Mouse (Mus musculus): ENCODE data around the gene Rrbp1.

Rrbp1 gene

DNA sequence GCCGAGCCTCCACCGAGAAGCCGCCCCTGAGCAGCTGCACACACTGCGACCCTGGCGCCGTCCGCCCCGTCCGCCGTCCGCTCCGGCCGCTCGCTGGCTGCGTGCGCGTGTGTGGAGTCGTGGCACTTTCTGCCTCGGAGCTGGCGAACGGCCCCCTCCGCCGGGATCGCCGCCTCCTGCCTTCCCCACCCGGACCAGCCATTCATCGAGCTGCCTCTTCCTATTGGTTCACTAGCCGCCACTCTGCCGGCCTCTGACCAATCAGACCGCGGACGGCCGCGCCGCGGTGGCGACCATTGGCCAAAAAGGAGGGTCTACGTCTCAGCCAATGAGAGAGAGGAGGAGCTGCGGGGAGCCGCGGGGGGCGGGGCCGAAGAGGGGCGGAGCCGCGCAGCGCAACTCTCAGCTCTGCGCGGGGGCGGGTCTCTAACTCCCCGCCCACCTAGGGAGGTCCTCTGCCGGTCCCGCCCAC, at the start of gene Rrbp1:
TSS of gene Rrbp1 (minus strand) at position 184 of the 472 bp plus-strand sequence.
- peak; percentile 99 for DNase-seq

DNA sequence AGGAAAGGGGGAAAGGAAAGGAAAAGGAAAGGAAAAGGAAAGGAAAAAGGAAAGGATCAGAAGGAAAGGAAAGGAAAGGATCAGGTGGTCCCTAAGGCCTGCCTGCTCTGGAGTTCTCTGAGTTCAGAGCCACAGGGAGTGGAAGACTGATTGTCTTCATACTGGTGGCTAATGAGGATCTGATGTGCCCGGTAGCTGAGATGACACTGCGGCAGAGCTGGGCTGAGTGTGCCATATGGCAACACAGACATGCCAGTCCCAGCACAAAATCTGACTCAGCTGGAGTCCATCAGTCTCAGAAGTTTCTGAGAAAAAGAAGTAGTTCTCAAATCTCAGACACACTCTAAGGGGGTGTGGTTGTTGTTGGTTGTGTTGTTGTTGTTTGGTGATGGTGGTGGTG, 46.7 kb upstream of the Rrbp1 start:
- DNase-seq, result no peak

DNA sequence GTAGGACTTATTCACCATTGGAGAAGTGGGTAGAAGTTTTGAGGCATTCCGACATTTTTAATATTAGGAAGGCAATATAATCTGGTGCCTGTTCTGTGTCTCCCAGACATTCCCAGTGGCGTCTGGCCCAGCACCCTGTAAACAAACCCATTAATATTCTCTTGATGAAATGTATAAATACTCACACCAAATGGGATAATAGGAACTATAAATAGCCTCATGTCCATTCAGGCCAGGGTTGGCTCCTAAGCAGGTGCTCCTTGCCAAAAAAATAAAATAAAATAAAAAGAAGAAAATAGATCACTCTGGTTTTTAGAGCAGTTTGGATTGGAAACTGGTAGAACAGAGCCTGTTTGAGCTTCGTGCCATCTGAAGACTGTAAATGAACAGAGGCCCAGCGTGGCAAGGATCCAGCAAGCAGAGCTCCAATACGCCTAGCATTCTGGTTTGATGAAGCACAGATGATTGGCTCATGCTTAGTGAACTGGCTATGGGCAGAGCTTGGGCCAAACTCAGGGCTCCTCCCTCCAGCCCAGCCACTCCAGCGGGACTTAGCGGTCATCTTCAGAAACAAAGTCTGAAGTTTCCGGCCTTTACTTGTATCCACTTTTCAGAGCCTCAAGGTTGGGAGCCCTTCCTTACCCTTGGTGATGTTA, 41.5 kb upstream of the Rrbp1 start:
- DNase-seq, result peak; percentile 14 to 19

DNA sequence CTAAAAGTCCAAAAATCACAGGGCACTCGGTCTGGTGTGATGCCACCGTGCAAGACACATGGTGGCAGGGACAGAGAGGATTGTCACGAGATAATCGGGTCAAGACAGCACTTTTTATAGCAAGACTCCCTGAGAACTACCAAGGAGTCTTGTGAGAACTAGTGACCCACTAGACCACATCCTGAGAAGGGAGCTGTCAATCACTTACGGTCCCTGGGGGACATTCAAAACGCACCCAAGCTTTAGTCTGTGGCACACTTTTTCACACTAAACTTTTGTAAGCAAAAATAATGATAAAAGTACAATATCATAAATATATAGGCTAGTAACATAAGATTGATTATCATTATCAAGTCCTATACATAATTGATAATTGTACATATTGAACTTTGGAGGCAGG, 39.8 kb upstream of the Rrbp1 start:
- no peak for DNase-seq

DNA sequence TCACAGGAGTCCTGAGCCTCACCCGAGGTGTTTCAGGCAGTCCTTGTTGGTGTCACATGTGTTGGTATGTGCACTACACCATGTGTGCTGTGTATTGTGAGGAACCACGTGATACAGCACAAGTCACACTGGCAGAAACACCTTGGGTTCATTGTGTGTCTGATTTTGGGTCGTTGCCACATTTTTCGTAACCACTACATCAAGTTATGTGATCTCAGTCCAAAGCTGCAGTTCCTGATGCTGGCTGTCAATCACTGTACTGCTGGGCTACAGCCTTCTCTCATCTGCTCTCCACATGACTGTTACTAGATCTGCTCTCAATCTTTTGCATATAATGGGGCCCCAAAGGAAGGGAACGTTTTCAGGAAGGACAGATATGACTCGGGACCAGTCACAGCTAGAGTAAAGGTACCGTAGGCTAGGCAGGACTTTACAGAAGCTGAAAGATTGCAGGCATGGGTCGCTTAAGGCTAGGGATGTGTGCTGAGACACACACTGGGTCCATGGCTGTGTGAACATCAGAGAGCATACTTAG, 39.1 kb upstream of the Rrbp1 start:
- DNase-seq, result no peak

DNA sequence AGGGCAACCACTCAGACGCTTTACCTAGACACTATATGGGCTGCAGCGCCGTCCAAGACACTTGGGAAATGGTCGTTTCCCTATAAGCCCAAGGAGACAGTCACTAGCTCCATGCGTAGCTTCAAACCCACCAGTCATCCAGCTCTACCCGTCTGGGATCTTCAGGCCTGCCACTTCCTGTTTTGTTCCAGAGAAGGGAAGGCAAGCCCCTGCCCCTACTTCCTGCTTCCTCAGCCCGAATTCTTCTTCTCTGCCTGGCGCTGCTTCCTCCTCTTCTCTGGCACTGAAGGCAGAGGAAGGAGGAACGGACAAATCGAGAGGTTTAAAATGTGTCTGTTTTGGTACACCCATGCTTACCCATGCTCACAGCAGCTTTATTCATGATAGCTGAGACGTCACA, 35.9 kb upstream of the Rrbp1 start:
- peak; percentile 7 to 11 for DNase-seq

DNA sequence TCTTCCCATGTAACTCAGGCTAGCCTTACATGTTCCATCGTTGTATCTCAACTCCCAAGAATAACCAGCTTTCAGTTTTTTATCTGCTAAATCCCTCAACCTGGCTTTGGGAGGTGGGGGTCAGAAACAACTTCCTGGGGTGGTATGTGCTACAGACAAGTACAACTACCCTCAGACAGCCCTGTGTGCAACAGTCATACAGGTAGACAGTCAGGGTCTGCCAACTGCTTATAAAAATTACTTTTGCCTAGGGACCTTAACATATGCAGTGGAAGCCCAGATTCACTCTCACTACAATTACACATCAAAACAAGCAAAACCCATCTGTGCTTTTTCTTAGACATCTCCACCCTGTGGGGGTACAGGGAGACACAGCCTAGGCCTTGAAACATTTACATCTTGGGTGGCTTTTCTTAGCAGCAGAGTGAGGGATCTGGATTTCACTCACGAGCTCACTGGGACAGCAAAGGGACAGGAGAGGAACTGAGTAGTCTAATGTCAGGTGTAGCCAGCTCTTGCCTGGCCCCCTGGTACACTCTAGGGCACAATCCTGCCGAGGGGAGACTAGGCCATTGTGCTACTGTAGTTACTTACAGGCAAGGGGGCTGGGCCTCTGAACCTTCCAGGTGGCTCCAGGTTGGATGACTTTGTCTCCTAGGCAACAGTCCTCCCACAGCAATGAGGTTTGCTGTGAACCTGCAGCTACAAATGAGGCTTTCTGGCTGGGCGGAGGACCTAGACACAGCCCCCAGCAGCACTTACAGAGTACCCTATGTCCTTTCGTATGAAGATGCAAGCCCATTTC, 34.9 kb upstream of the Rrbp1 start:
- no peak for DNase-seq

DNA sequence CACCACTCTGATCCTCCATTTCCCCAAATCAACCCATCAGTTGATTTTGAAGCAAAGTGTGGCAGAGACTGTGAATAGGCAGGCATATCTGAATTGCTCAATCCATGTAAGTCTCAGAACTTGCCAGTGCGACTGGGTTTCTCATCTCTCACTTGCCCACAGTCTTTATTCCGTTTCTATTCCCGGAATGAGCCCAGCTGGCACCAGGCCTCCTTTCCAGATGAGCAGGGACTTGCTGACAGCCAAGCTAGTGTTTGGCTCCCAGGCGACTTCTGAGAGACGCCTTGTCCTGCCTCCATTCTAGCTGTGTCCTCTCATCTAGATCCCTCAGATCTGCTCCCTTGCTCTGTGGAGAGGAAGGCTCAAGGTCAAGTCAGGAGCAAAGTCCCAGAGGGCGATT, 33.7 kb upstream of the Rrbp1 start:
- peak in 1 of 2 experiments; percentile 6 for DNase-seq

DNA sequence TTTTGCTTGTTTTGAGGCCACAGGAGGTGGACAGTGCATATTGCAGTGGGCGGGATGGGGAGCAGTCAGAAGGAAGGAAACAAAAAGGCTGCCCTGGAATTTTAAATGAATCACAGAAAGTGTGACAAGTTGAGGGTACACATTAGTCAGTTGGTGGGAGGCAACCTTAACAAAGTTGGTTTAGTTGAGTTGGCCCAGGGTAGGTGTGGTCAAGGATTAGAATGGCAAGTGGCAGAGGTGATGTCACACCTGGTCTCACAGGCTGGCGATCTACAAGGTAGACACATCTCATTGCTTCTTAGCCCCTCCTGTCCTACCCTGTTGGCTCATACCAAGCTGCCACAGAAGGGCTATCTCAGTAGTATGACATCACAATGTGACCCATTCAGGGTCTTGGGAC, 21.6 kb upstream of the Rrbp1 start, which contains the start of gene Banf2:
TSS of gene Banf2 (plus strand) at position 396 of the 400 bp plus-strand sequence.
- DNase-seq, result no peak

DNA sequence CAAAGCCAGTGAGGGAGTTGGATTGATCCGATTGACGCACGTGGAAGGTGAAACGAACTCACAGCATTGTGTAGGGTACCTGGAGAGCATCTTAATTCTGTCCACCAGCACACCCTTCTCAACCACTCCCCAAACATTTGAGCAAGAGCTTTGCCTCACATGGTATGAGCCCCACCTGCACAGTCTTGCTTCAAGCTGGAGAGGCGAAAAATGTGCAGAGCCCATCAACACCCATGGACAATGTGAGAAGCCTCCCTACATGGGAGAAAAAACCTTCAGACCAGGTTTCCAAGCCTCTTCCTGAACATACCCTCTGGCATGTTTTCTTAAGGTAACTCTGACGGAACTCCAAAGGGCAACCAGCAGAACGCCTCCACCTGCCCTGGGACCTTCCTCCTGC, 19.7 kb upstream of the Rrbp1 start:
- no peak for DNase-seq

DNA sequence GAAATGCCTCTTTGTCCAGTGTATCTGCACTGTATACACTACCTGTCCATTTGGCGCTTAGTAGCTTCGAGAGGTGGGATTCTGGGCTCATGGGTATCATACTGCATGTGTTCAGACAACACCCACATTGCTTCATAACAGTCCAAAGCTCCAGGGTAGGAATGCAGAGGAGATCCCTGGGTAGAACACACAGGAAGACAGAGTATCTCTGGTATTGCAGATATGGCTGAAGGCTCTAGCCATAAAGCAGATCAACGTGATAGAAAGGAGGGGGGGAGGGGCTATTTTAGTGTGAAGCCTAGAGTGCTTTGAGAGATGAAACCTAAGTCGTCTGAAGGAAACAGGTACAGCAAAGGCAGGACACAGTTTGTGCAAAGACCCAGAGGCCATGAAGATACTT, 15.4 kb upstream of the Rrbp1 start:
- DNase-seq, result no peak

DNA sequence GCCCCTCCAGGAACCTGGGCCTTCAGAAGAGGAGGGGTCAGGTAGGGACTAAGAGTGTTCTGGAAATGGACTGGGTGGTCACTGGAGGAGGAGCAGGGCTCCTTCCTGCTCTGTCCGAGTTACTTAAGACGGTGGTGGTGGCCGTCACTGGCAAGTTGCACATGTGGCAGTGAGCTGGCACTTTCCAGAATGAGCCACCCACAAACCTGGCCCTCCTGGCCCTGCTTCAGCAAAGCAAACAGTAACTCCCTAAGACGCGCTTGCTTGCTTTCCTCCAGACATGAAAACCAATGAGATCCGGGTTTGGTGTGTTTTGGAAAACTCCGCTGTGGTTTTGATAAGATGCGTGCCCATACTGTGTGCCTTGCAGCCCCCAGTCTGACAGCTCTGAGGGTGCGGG, 14.3 kb upstream of the Rrbp1 start:
- DNase-seq, result no peak

DNA sequence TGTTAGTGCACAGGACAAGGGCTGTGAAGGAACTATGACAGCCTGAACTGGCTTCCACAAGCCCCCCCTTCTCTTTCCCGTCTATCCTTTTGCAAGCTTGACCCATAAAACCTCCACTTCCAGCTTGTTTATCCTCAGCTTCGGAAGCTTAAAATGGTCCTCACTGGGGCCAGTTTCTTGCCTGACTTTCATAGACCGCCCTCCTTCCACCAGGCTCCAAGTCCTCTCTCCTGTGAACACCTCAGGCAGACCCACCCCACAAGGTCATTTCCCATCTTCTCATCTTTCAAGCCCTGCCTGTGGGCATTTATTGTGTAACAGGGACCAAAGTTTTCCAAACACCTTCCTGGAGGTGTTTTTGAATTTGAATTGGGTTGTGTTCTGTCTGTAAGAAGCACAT, 11.4 kb upstream of the Rrbp1 start:
- no peak for DNase-seq

DNA sequence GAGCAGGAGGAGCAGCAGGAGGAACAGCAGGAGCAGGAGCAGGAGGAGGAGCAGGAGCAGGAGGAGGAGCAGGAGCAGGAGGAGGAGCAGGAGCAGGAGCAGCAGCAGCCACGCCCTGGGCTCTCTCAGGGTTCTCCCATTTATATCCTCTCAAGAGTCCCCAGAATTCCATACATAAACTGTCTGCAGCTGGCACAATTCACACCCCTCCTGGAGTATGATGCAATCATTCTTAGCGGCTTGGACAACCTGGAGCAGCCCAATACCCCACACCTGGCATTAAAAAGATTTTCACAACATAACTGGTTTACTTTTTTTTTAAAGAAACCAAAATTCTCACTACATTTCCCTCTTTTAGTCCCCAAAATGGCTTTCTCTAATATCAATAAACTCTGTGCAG, 8.9 kb upstream of the Rrbp1 start:
- no peak for DNase-seq

DNA sequence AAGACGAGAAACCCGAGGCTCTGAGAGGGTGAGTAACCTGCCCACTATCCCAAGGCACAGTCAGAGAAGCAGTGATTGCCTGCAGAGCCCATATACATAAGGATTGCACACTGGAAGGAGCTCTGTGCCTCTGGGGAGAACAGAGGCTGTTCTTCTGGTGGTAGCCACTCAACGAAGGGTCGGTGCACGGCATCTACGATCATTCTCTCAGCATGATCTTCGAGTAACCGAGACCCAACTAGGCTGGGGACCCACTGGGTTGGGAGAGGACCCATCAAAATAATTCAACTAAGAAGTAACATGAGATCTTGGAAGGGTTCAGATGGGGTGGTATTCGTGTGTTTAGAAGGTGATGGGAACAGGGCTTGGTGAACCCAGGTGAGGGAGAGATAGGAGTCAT, 4.8 kb upstream of the Rrbp1 start:
- no peak for DNase-seq

DNA sequence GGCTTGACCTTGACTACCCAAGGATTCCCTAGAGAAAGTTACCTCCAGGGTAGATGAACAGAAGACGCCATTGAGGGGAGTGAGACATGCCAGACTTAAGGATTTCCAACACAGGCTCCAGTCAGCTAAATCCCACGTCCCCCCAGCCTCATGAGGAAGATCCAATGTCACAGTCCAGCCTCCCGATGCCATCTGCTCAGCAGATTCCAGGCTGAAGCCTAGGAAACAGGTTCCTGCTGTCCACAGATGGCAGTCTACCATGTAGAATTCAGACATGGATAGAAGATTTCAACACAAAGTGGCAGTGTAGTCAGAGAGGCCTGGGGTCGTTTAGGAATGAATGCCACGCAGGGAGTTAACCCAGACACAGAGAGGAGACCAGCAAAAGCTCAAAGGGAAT, 3.4 kb upstream of the Rrbp1 start:
- DNase-seq, result no peak

DNA sequence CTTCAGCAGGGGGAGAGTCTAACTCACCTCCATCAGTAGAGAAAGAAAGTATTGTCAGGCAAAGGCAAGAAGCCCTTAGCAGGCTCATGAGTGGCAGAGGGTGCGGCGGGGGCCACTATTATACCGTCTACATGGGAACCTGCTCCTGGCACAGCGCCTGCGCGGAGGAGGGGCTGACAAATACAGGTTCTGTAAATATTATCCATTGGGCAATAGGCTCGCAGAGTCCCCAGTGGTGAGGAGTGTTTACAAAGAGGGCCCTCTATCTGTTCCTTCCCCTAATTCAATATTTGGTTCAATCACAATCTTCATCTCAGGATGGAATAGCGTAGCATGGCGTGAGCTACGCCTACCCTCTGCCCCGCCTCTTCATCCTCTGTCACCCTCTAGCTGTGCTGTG, 3.0 kb upstream of the Rrbp1 start:
- peak; percentile 59 to 67 for DNase-seq

DNA sequence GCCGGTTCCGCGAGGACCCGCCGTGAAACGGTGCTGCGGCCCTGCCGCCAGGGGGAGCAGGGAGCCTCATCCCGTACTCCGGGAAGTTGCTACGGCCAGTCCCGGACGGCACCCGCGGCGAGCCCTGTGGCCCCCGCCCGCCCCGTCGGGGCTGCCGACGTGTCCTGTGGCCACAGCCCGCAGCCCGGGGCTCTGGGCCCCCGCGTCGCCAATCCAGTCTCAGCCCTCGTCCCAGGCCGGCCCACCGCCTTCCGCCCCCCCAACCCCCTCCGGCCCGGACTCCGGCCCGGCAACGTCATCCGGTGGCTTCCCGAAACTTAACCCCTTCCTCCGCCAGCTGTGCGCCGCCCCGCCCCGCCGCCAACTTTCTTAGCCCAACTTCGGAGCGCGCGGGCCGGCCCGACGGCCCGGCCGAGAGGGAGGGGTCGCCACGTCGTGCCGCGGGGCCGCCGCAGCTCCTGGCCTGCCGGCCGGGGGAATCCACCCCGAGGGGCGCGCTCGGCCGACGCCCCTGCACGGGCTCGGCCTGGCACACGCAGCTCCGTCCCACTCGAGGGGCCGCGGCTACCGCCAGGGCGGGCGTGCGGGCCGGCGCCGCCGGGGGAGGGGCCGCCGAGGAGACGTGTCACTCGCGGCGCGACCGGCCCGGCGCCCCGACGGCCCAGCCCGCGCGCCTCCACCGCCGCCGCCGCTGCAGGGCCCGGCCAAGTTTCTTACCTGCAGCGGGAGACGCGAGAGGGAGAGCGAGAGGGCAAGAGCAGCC, 600 bp downstream of the Rrbp1 start:
- DNase-seq, result peak; percentile 83 to 84

DNA sequence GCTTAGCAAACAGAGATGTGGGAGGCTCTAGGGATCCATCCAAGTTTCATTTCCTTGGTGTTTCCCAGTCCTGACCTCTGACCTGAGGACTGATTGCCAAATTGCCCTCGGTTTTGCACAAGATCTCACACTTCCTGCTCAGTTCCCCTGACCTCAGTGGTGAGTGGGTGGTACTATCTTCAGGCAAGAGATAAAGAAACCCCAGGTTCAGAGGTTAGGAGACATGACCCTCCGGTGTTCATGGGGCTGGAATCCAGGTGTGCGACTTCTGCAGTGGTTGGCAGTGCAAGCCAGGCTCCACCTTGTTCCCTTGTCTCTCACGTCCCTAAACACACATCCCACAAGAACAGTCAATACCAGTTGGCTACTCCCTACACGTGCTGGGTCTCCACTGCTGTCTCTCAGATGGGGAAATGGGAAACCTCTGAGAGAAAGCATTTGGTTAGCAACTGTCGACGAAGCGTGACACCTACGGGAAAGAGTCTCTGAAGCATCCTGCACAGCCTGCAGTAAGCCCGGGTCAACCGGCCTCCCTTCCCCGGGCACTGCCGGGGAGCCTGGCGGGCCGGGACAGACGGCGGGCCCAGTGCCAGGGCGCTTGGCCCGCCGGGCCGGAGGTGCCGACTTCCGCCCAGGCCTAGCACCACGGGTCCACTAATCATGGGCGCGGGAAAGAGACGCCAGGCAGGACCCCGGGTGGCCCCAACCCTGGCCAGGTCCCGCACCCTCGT, 1.3 kb downstream of the Rrbp1 start:
- peak; percentile 86 to 87 for DNase-seq

DNA sequence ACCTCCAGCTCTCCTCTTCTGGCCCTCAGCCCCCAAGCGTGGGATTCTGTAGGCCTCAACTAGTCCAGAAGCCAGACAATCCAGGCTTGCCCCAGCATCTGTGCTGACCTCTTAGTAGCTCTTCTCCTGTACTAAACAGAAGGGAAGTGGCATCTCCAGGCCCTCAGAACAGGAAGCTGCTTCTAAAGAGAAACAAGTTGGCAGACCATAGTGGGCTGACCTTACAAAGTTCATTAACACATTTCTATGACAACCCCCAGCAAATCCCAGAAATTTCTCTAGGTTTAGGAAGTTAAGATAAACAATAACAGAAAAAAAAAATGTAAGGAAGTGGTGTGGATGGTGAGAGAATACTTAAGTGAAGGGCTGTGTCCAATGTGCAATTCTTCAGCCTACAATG, 2.0 kb downstream of the Rrbp1 start:
- peak in 1 of 2 experiments; percentile 17 for DNase-seq

DNA sequence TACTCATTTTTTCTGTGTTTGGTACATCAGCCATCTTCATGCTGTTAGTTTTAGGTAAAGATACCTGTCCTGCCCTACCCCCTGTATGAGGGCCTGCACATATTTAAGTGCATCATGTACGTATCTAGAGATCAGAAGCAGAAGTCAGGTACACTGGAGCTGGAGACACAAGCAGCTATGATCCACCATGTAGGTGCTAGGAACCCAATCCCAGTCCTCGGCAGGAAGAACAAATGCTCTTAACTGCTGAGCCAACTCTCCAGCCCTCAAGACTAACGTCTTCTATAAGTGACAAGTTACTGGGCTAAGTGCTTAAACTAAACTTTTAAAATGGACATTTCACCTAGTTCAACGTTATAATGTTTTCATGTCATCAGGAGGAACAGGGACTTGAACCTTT, 3.9 kb downstream of the Rrbp1 start:
- no peak for DNase-seq

DNA sequence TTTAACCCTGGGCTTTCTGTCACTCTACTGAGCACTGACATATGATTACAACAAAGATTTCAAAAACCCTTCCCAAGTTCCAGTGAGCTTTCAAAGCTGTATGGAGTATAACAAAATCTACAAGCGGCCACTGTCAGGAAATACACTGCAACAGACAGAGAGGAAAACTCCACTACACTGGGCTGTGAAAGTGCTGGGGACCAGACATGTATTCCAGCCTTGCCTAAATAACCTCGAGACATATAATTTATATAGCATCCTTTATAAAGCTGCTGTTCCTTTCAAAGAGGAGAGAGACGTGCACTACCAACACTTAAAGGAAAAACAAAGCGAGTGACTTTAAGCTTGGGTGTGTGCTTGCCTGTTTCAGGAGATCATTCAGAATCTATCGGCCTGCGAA, 4.4 kb downstream of the Rrbp1 start:
- DNase-seq, result no peak
